Mouse (Mus musculus): ENCODE measurements around the gene Luc7l. TPM values are rescaled to one million over a fixed set of nuclear protein-coding genes. Genes with fewer than 3 reads are reported as not detected.

The Luc7l gene
- polyA plus RNA-seq, 1 experiment from 2014 or later: 72.2 TPM

Other genes starting within 250 kb of the Luc7l start
- 13.0 and 18.0 TPM in 2 replicates for gene Rab11fip3, start 183.3 kb upstream of the Luc7l start, polyA plus RNA-seq (2015; fragmentation: Nextera tagmentation; extraction: Ambion mirVana)
- gene Decr2, start 162.6 kb upstream of the Luc7l start, polyA plus RNA-seq (2015; fragmentation: Nextera tagmentation; extraction: Ambion mirVana): 49.6 and 51.5 TPM in 2 replicates
- 92.1 and 97.1 TPM in 2 replicates for gene Nme4, start 157.3 kb upstream of the Luc7l start, polyA plus RNA-seq (2015; fragmentation: Nextera tagmentation; extraction: Ambion mirVana)
- 12.1 and 15.1 TPM in 2 replicates for gene Tmem8, start 139.6 kb upstream of the Luc7l start, polyA plus RNA-seq (2015; fragmentation: Nextera tagmentation; extraction: Ambion mirVana)
- 242 and 260 TPM in 2 replicates for gene Mrpl28, start 129.4 kb upstream of the Luc7l start, polyA plus RNA-seq (2015; fragmentation: Nextera tagmentation; extraction: Ambion mirVana)
- gene Axin1, start 114.2 kb upstream of the Luc7l start, polyA plus RNA-seq (2015; fragmentation: Nextera tagmentation; extraction: Ambion mirVana): 5.9 and 6.6 TPM in 2 replicates
- 104 and 149 TPM in 2 replicates for gene Pdia2, start 53.8 kb upstream of the Luc7l start, polyA plus RNA-seq (2015; fragmentation: Nextera tagmentation; extraction: Ambion mirVana)
- gene Rgs11, start 49.9 kb upstream of the Luc7l start, polyA plus RNA-seq (2015; fragmentation: Nextera tagmentation; extraction: Ambion mirVana): 13.4 and 15.2 TPM in 2 replicates
- 14.8 and 17.3 TPM in 2 replicates for gene Arhgdig, start 45.1 kb upstream of the Luc7l start, polyA plus RNA-seq (2015; fragmentation: Nextera tagmentation; extraction: Ambion mirVana)
- gene Fam234a, start 8.7 kb upstream of the Luc7l start, polyA plus RNA-seq (2015; fragmentation: Nextera tagmentation; extraction: Ambion mirVana): 123 and 129 TPM in 2 replicates
- gene Neurl1b, start 161.9 kb downstream of the Luc7l start, polyA plus RNA-seq (2015; fragmentation: Nextera tagmentation; extraction: Ambion mirVana): 1.5 and 1.6 TPM in 2 replicates